Mouse (Mus musculus): ENCODE measurements at regions not wholly inside any gene's neighbourhood (a gene's known extent, or its start where the extent isn't known, plus 50 kb on each side); places are given as distances from the start of the nearest gene placed in this dataset.

DNA sequence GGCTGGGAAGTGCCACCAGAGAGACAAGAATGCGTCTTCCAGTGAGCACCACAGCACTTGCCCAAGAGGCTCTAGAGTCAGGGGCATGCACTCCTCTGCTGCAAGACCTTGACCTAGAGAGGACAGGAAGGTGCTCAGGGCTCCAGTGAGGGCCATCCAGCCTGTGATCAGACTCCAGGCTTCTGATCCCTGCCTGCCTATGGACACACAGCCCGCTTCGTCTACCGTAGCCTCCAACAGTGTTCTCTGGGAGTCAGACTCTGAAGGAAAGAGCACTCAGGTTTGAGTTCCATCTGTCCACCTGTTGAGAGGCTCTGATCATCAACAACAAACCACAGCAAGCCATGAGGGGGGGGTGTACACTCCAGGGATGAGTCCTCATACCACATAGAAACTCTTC lies 1152.3 kb downstream of the 4930447A16Rik start:
- H3K4me3 ChIP-seq (ENCODE audit: insufficient read depth, low read depth, low read length) = no peak overlapping the region
- TF ChIP-seq POLR2A (IDR thresholded peaks at IDR 0.05; ENCODE audit: extremely low read depth, insufficient read depth, low read length) (no peak), CTCF (IDR thresholded peaks at IDR 0.05; ENCODE audit: low read depth, low read length) (no peak)
- no peak overlapping the region for H3K9ac ChIP-seq (ENCODE audit: low read depth, low read length)
- DNase-seq (ENCODE audit: extremely low read depth, low read depth, low spot score) = no peak
- no peaks in the 10 kb centered on the region for H3K79me2 ChIP-seq (ENCODE audit: control insufficient read depth, insufficient read depth, low read length)
- 93% methylated on average over 4 of the region's 4 CpGs for WGBS
- no peak overlapping the region for H3K27ac ChIP-seq (replicated peaks; ENCODE audit: insufficient read depth, low read depth, low read length)
- no peaks in the 10 kb centered on the region for H3K4me1 ChIP-seq (ENCODE audit: control insufficient read depth, insufficient read depth, low read length)
- no peaks in the 10 kb centered on the region for H3K27me3 ChIP-seq (ENCODE audit: control insufficient read depth, insufficient read depth, low read length)
- H3K36me3 ChIP-seq (ENCODE audit: control insufficient read depth, insufficient read depth, low read length) = no peaks in the 10 kb centered on the region

DNA sequence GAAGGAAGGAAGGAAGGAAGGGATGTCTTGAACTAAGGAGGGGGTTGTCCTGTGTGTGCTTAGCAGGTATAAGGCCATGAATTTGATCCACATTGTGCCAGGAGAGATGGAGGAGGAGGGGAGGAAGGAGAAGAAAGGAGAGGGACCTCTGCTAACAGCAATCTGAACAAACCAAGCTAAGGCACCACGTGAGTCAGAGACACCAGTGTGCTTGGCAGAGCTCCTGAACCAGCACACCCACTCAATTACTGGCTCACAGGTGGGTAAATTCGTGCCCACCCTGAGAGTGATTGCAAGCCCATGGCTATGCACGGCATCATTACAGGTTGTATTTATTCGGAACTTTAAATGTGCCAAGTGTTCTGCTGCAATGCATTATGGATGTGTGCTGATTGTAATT lies 1154.1 kb downstream of the 4930447A16Rik start:
- Histone ChIP-seq H3K27ac (replicated peaks; ENCODE audit: insufficient read depth, low read depth, low read length) (no peak overlapping the region), H3K79me2 (ENCODE audit: control insufficient read depth, insufficient read depth, low read length) (no peaks in the 10 kb centered on the region), H3K4me1 (ENCODE audit: control insufficient read depth, insufficient read depth, low read length) (no peaks in the 10 kb centered on the region), H3K9ac (ENCODE audit: low read depth, low read length) (no peak overlapping the region), H3K36me3 (ENCODE audit: control insufficient read depth, insufficient read depth, low read length) (no peaks in the 10 kb centered on the region), H3K4me3 (ENCODE audit: insufficient read depth, low read depth, low read length) (no peak overlapping the region), H3K27me3 (ENCODE audit: control insufficient read depth, insufficient read depth, low read length) (no peaks in the 10 kb centered on the region)
- TF ChIP-seq POLR2A (IDR thresholded peaks at IDR 0.05; ENCODE audit: extremely low read depth, insufficient read depth, low read length) (no peak), CTCF (IDR thresholded peaks at IDR 0.05; ENCODE audit: low read depth, low read length) (no peak)
- DNase-seq (ENCODE audit: extremely low read depth, low read depth, low spot score) = no peak
- WGBS = 82% methylated on average over 4 of the region's 4 CpGs

DNA sequence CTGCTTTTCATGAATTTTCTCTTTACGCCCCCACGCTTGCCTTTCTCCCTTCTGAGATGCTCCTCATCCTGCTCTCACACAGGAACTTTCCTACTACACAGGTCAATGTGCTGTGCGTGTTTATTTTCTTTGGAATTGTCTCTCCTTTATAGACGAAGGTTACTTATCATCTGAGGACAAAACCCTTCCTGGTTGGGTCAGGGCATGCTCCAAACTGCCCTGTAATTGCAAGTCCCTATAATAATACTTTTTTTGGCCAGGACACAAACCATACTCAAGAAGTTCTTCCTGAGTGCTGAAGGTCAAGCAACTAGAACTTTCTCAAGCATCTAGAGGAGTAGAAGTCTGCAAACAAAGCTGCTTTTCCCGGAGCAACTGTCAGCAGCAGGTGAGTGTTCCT lies 1158.1 kb downstream of the 4930447A16Rik start:
- Histone ChIP-seq H3K36me3 (ENCODE audit: control insufficient read depth, insufficient read depth, low read length) (no peaks in the 10 kb centered on the region), H3K9ac (ENCODE audit: low read depth, low read length) (no peak overlapping the region), H3K79me2 (ENCODE audit: control insufficient read depth, insufficient read depth, low read length) (no peaks in the 10 kb centered on the region), H3K27ac (replicated peaks; ENCODE audit: insufficient read depth, low read depth, low read length) (no peak overlapping the region), H3K27me3 (ENCODE audit: control insufficient read depth, insufficient read depth, low read length) (no peaks in the 10 kb centered on the region), H3K4me3 (ENCODE audit: insufficient read depth, low read depth, low read length) (no peak overlapping the region), H3K4me1 (ENCODE audit: control insufficient read depth, insufficient read depth, low read length) (no peaks in the 10 kb centered on the region)
- no peak for DNase-seq (ENCODE audit: extremely low read depth, low read depth, low spot score)
- TF ChIP-seq POLR2A (IDR thresholded peaks at IDR 0.05; ENCODE audit: extremely low read depth, insufficient read depth, low read length) (no peak), CTCF (IDR thresholded peaks at IDR 0.05; ENCODE audit: low read depth, low read length) (no peak)
- 68% methylated on average over 5 of the region's 5 CpGs for WGBS

DNA sequence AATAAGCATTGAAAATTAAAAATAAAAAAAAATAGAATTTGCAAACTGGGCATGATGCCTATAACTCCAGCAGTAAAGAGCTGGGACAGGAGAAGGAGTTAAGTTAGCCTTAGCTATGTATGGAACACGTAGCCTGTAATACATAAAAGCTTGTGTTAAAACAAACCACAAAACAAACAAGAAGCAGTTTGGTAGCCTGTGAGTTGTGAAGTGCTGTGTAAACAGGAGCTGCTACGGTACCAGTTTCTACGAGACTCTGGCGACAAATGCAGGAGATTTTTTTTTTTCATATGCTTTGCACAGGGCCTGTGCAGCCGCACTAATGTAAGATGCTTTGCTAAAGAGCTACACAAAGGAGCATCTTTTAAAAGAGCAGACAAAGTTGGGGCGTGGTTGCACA lies 1159.1 kb downstream of the 4930447A16Rik start:
- Histone ChIP-seq H3K9ac (ENCODE audit: low read depth, low read length) (no peak overlapping the region), H3K4me1 (ENCODE audit: control insufficient read depth, insufficient read depth, low read length) (no peaks in the 10 kb centered on the region), H3K27me3 (ENCODE audit: control insufficient read depth, insufficient read depth, low read length) (no peaks in the 10 kb centered on the region), H3K4me3 (ENCODE audit: insufficient read depth, low read depth, low read length) (no peak overlapping the region), H3K79me2 (ENCODE audit: control insufficient read depth, insufficient read depth, low read length) (no peaks in the 10 kb centered on the region), H3K36me3 (ENCODE audit: control insufficient read depth, insufficient read depth, low read length) (no peaks in the 10 kb centered on the region), H3K27ac (replicated peaks; ENCODE audit: insufficient read depth, low read depth, low read length) (no peak overlapping the region)
- WGBS = 86% methylated on average over 6 of the region's 6 CpGs
- TF ChIP-seq CTCF (IDR thresholded peaks at IDR 0.05; ENCODE audit: low read depth, low read length) = no peak
- TF ChIP-seq POLR2A (IDR thresholded peaks at IDR 0.05; ENCODE audit: extremely low read depth, insufficient read depth, low read length) = no peak
- no peak for DNase-seq (ENCODE audit: extremely low read depth, low read depth, low spot score)

DNA sequence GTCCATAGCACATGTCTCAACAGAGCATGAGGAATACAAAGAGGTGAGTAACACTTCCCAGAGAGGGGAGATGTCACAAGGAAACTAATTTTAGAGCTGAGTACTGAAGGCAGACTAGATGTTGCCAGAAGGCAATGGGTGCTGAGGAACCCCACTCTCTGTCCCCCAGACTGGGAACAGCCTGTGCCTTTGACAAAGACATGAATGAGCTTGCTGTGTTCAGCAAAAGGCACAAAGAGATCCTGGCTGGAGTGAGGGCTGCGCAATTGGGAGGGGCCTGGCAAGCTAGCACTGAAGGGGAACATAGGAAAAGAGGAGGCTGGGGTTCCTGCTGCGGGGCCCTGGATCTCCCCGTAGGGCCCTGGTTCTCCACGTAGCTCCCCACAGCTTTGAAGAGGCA lies 1160.3 kb downstream of the 4930447A16Rik start:
- 92% methylated on average over 4 of the region's 4 CpGs for WGBS
- H3K4me3 ChIP-seq (ENCODE audit: insufficient read depth, low read depth, low read length) = no peak overlapping the region
- DNase-seq (ENCODE audit: extremely low read depth, low read depth, low spot score) = no peak
- H3K79me2 ChIP-seq (ENCODE audit: control insufficient read depth, insufficient read depth, low read length) = no peaks in the 10 kb centered on the region
- TF ChIP-seq POLR2A (IDR thresholded peaks at IDR 0.05; ENCODE audit: extremely low read depth, insufficient read depth, low read length) = no peak
- TF ChIP-seq CTCF (IDR thresholded peaks at IDR 0.05; ENCODE audit: low read depth, low read length) = no peak
- H3K9ac ChIP-seq (ENCODE audit: low read depth, low read length) = no peak overlapping the region
- H3K27ac ChIP-seq (replicated peaks; ENCODE audit: insufficient read depth, low read depth, low read length) = no peak overlapping the region
- no peaks in the 10 kb centered on the region for H3K4me1 ChIP-seq (ENCODE audit: control insufficient read depth, insufficient read depth, low read length)
- H3K27me3 ChIP-seq (ENCODE audit: control insufficient read depth, insufficient read depth, low read length) = no peaks in the 10 kb centered on the region
- no peaks in the 10 kb centered on the region for H3K36me3 ChIP-seq (ENCODE audit: control insufficient read depth, insufficient read depth, low read length)

- Histone ChIP-seq H3K27me3 (ENCODE audit: control insufficient read depth, insufficient read depth, low read length) (no peaks in the 10 kb centered on the region), H3K27ac (replicated peaks; ENCODE audit: insufficient read depth, low read depth, low read length) (no peak overlapping the region), H3K36me3 (ENCODE audit: control insufficient read depth, insufficient read depth, low read length) (no peaks in the 10 kb centered on the region), H3K79me2 (ENCODE audit: control insufficient read depth, insufficient read depth, low read length) (no peaks in the 10 kb centered on the region), H3K9ac (ENCODE audit: low read depth, low read length) (no peak overlapping the region), H3K4me3 (ENCODE audit: insufficient read depth, low read depth, low read length) (no peak overlapping the region), H3K4me1 (ENCODE audit: control insufficient read depth, insufficient read depth, low read length) (no peaks in the 10 kb centered on the region)
- no peak for TF ChIP-seq CTCF (IDR thresholded peaks at IDR 0.05; ENCODE audit: low read depth, low read length)
- TF ChIP-seq POLR2A (IDR thresholded peaks at IDR 0.05; ENCODE audit: extremely low read depth, insufficient read depth, low read length) = no peak
- 79% methylated on average over 10 of the region's 10 CpGs for WGBS
- no peak for DNase-seq (ENCODE audit: extremely low read depth, low read depth, low spot score)
Observed at GRCm38 (mm10) chr15:38586594-38586993, 1161.2 kb downstream of the 4930447A16Rik start.

Data from liver, adult 2 months (tissue).